Mouse (Mus musculus): ENCODE data around the gene Lrrc18. TPM values are rescaled to one million over a fixed set of nuclear protein-coding genes. Genes with fewer than 3 reads are reported as not detected.

Gene Lrrc18
- polyA plus RNA-seq (2015; fragmentation: Illumina TruSeq; extraction: RNeasy Lipid Tissue Mini Kit (QIAGEN cat#74804); ENCODE audit: insufficient read depth, low read depth, low replicate concordance), result not detected

DNA sequence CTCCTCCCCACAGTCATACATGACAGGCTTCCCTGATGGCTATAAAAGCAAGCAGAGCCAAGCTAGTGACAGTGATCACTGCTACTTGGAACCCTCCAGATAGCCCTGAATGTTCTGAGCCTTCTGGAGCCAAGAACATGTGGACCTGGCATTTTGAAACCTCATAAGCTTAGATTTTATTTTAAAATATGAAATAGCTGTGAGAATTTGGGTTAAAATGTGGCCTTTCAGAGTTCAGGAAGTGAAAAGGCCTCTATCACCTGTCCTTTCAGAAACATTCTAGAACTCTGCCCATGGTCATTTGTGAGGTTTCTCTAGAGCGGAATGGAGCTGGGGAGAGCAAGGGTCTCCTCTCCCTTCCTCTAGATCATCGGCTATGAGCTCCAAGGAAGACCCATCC is at the start of gene Lrrc18:
Gene Lrrc18, plus strand, starts transcription at position 301 of the 400 bp plus-strand sequence.

Other genes with a start within 250 kb of the Lrrc18 start
- not detected for gene Tmem273, start 205.4 kb upstream of the Lrrc18 start, polyA plus RNA-seq (2015; fragmentation: Illumina TruSeq; extraction: RNeasy Lipid Tissue Mini Kit (QIAGEN cat#74804); ENCODE audit: insufficient read depth, low read depth, low replicate concordance)
- not detected for gene Fam170b, start 157.4 kb upstream of the Lrrc18 start, polyA plus RNA-seq (2015; fragmentation: Illumina TruSeq; extraction: RNeasy Lipid Tissue Mini Kit (QIAGEN cat#74804); ENCODE audit: insufficient read depth, low read depth, low replicate concordance)
- 1.7 TPM for gene Vstm4, start 134.6 kb upstream of the Lrrc18 start, polyA plus RNA-seq (2015; fragmentation: Illumina TruSeq; extraction: RNeasy Lipid Tissue Mini Kit (QIAGEN cat#74804); ENCODE audit: insufficient read depth, low read depth, low replicate concordance)
- gene Wdfy4, start 194.1 kb downstream of the Lrrc18 start, polyA plus RNA-seq (2015; fragmentation: Illumina TruSeq; extraction: RNeasy Lipid Tissue Mini Kit (QIAGEN cat#74804); ENCODE audit: insufficient read depth, low read depth, low replicate concordance), result 0.61 TPM
- gene Arhgap22, start 222.6 kb downstream of the Lrrc18 start, polyA plus RNA-seq (2015; fragmentation: Illumina TruSeq; extraction: RNeasy Lipid Tissue Mini Kit (QIAGEN cat#74804); ENCODE audit: insufficient read depth, low read depth, low replicate concordance), result 1.3 TPM

All from pancreas, adult 10 weeks (tissue).